Mouse (Mus musculus): Measurements from ENCODE around the gene Plekhb2.

Gene Plekhb2

DNA sequence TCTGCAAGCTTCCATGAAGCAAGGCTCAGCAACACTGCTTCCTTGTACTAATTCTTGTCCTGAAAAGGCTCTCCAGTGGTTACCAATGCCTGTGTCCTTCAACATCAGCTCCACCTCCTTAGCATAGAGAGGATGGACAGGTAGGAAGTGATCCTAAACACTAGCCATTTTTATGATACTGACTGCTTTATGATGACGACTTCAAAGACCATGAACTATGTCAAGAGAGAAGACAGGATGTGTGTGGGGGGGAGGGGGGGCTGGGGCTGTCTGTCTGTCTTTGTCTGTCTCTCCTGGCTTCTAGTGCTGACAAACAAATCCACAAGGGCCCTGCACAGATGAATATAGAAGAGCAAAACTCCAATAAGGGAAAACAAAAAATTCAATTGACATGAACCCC lies 18.4 kb upstream of the Plekhb2 start:
- DNase-seq (ENCODE audit: low spot score in 2 of 2), result no peak

DNA sequence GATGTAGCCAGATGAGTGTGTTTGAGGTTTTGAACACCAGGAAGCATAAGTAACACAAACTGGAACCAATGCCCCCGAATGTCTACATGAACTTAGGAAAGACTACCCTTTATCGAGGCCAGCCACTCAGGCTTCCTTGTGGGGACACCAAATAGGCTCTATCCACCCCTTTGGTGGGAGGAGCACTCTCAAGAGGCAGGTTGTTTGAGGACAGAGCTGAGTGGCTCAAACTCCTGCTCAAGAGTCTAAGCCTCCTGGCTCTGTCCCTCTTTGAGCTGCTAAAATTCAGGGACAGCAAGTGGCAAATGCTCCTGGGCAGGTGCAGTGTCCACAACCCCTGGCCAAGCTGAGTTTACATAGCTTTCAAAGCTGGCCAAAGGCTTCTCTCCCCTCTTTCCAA lies 14.9 kb upstream of the Plekhb2 start:
- no peak for DNase-seq (ENCODE audit: low spot score in 2 of 2)

DNA sequence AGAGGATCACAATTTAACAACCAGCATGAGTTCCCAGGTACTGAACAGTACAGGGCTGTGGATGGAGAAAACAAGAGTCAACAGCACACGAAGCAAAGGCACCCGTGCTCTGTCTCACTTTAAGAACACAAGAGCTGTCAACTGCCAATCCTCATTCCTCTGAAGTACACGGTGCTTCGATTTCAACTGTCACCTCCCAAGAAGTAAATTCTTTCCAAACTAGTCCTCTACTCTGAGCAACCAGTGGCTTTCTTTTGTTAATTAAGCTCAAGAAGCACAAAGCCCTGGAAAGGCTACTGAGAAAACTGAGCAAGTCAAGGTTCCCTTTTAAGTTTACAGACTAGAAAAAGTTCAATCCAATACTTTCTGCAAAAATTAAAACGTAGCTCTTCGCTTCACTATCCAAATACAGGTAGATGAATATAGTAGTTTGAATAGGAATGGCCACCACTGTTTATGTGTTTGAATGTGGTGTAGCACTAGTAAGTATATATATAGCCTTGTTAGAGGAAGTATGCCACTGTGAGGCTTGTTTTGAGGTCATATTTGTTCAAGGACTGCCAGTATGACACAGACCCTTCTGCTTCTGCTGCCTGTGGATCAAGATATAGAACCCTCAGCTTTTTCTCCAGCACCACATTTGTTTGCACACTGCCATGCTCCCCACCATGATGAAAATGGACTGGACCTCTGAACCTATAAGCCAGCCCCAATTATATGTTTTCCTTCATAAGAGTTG lies 11.7 kb upstream of the Plekhb2 start:
- no peak for DNase-seq (ENCODE audit: low spot score in 2 of 2)

DNA sequence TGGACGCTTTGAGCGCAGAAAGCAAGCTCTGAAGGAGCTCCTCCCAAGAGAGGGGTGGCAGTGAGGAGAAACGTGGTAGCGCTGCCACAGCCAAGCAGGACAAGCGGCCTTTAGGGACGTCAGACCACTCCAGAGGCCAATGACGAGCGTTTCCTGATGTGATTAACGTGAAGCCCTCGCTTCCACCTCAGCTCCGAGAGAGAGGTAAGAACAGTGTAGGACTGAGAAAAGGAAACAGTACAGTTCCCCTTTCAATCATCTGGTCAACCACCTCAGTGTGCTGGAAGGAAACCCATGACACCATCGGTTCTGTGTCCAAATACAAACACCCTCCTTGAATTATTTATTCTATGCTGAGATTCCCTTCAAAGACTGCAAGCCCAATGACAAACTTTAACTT lies 10.5 kb upstream of the Plekhb2 start:
- DNase-seq (ENCODE audit: low spot score in 2 of 2), result no peak

DNA sequence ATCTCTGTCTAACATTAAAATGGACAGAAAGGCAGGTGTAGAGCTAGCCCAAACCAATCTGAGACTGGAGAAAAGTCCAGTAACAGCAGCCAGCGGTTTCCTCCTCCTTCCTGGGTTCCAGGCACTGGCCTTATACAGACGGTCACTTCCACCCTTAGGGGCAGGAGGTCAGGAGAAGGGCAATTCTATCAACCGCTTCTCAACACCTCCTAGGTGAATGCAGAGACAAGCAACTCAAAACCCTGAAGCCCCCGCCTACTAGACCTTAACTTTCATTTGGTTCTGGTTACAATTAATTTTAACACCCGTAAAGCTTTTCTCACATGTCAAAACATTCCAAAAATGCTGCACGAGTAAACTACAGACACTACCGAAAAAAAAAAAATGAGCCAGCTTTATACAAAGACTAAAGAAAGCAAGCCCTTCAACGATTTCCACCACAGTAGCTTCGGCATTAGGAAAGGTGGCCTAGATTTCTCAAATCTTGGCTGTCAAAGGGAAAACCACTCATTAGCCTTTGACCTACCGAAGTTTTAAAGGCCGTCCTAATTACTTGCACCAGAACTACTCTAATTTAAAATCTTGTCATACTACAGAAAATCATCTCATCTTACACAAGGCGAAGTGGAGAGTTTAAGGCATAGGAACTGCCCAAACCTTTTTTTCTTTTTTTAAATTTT lies 7.9 kb upstream of the Plekhb2 start:
- DNase-seq (ENCODE audit: low spot score in 2 of 2), result no peak

DNA sequence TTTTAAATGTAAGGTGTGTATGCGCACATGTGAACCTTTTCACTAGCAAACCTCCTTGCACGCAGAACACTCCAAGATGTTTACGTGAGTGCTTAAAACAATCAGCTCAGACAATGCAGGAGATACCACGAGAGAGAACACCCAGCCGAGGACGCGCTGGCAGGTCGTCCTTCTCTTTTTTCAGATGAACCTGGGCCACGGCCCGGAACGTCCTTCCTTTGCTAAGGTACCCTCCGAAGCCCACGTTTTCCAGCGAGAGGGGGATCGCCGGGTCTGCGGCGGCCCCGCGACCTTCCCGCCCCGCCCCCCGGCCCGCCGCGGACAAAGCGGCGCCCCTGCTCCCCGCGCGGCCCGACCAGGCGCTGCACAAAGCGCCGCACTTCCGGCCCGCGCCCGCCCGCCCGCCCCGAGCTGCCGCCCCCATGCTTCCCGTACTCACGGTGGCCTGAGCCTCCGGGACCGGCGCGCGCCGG lies 7.4 kb upstream of the Plekhb2 start:
- peak in 1 of 2 experiments; percentile 33 for DNase-seq (ENCODE audit: low spot score in 2 of 2)

DNA sequence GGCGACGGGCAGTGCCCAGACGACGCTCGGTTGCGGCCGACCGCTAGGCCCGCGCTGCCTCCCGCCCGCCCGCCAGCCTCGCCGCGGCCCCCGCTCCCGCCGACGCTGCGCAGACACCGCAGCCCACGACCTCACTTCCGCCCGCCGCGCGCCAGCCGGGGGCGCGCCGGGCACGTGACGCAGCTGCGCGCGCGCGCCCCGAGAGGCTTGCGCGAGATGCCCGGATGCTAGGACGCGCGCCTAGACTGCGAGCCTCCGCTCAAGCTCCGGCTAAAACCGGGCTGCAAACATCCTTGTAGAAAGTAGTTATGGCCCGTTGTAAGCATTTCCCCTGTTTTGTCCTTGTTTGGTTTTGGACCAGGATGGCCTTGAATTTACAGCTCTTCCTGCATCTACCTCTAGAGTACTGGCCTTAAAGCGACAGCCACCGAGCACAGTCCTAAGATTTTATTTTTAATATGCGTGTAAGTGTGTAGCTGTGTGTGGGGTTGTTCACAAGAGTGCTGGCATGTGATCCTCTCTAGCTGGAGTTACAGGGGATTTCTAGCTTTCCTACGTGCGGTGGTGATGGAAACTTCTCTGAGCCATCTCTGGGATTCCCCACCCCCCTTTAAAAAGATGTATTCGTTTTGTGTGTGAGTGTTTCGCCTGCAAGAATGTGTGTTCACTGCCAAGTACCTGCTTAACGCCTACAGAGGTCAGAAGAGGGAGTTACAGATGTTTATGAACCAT lies 6.7 kb upstream of the Plekhb2 start, which contains the start of gene Fam168b:
TSS of gene Fam168b (minus strand) at position 179 of the 732 bp plus-strand sequence.
- DNase-seq (ENCODE audit: low spot score in 2 of 2), result peak; percentile 81 to 84

DNA sequence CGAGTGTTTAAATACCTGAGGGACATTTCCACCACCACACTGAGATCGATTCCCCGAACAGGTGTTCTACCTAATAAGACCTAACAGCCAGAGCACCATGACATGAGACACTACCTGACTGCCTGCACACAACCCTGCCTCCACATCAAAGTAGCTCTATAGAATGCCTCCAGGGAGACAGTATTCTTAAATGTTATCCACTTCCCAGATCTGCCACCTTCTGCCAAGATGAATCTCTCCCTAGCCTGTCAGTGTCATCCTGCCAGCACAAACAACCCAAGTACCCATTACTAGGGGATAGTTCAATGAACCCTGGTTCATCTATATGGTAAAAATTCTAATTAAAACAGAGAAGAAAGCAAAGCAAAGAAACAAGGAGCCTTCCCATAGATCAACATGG lies 2.7 kb upstream of the Plekhb2 start:
- DNase-seq (ENCODE audit: low spot score in 2 of 2), result no peak

DNA sequence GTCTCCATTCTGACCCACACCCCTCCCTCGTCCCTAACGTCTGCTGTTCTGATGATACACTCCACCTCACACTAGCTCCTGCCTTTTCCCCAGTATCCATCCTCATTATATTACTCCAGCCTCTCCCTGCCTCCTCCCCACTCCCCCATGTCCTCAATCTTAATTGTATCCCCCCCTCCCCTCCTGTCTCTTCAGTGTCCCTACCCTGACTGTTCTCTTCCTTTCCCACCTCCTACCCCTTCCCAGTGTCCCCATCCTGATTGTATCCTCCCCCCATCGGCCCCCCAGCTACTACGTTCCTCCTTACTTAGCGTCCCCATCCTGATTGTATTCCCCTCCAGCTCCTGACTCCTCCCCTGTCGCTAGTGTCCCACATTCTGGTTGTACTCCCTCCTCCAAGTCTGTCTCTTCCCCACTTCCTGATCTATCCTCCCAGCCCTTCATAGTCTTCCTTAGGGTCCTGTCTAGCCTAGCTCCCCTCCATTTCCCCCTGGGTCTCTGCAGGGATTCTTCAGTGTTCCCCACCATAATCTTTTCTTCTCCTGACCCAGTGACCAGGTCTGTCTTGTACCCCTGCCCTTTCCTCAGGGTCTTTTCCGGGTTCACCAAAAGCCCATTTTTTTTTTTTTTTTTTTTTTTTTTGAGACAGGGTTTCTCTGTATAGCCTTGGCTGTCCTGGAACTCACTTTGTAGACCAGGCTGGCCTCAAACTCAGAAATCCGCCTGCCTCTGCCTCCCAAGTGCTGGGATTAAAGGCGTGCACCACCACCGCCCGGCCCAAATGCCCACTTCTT lies 764 bp downstream of the Plekhb2 start:
- DNase-seq (ENCODE audit: low spot score in 2 of 2), result no peak

DNA sequence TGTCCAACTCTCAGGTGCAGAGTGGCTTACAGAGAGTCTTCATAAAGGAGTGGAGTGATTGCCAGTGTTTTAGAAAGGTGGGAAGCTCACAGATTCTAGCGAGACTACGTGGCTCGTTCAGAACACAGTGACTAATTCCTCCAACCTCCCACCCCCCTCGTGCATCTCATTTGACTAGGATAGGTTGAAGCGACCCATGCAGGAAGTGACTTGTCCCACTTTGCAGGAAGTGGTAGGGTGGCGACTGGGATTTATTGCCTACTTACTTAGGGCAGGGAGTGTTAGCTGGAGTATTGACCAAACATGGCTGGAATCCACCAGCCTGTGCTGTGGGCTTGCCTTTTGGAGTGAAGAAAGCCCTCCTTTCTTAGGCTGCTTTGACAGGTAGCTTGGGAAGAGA lies 1.8 kb downstream of the Plekhb2 start:
- DNase-seq (ENCODE audit: low spot score in 2 of 2), result peak; percentile 61 to 74

DNA sequence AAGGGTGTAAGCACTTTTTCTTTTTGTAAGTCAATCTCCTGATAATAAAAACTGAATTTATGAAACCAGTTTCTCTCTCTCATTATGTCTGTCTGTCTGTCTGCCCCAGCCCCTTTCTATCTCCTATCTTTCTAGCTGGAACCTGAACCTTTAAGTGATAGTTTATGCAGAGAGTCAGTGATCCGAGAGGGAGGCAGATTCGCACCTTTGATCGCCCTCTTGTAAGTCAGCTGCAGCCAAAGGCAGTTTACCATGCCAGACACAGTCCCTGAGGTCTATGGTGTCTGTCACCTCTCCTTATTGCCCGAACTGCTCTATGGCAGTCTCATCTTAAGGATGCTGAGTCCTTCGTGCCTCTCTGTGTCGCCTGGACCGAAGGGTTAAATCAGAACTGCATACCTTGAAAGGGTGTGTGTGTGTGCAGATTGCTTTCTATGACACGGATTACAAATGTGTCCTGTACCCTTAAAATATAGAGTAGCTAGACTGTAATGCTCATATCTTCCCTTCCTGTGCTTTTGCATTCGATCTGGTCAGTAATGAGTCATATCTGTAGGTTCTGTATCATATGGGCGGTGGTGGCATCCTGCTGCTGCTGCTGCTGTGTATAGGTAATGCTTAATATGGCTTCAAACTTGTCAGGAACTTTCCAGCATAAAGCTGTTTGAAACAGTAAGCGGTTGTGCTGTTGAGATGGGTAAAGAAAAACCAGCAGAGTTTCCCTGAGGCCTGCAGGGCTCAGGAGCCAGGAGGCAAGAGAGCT lies 2.5 kb downstream of the Plekhb2 start:
- DNase-seq (ENCODE audit: low spot score in 2 of 2), result no peak

DNA sequence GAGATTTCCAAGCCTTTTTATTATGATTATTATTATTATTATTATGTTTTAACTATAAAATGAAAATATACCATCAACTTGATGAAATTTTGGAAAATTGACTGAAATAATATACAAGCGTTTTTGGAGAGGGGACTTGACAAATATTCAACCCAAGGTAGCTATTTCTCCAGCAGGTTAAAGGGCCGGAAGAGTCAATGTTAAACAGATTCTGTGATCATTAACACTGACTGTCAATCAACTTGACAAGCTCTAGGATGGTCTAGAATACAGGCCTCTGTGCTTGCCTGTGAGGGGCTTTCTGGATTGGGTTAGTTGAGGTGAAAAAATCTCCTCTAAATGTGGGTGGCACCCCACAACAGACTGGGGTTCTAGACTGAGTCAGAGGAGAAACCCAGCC lies 4.0 kb downstream of the Plekhb2 start:
- DNase-seq (ENCODE audit: low spot score in 2 of 2), result no peak

DNA sequence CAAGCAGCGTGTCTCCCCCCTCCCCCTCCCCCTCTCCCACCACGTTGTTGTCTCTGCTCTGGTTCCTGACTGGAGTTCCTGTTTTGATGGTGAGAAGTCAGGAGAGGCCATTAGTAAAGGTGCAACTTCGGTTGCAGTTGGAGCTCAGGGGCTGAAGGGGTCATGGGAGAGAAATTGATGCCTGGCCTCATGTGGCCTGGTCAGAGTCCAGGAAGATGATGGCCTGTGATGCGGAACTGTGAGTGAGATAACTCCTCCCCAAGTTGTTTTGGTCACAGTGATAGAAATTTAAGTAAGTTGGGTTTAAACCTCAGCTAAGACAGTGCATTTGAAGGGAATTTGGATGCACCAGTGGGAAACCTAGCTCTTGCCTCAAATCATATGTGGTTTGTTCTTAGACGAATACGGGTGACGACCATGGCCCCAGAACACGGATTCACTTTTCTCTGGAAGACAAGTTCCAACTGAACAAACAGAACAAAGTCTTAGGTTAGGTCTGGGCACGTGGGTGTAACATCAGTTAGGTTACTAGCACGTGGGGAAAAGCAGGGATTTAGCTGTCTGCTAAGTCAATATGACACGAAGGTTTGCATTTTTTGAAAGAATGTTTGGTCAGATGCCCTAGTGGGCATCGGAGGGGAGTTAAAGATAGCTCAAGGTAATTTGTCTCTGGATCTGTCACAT lies 5.4 kb downstream of the Plekhb2 start:
- DNase-seq (ENCODE audit: low spot score in 2 of 2), result no peak

DNA sequence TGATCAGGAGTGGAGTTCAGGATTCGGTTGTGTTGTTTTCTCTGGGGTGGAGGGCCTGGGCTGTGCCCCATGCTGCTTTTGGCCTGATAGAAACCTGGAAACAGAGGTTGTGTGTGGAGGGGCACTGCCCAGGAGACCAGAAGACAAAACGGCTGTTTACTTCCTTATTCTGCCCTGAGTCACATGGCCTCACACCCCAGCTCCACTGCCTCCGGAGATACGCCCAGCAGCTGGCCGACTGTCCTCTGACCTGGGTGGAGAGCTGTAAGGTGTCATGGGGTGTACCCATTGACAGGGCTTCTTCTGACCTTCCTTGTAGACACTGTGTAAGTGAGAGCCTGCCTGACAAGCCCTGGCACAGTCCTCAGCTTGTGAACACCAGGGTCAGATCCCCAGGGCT lies 8.9 kb downstream of the Plekhb2 start:
- DNase-seq (ENCODE audit: low spot score in 2 of 2), result peak; percentile 23 to 28

DNA sequence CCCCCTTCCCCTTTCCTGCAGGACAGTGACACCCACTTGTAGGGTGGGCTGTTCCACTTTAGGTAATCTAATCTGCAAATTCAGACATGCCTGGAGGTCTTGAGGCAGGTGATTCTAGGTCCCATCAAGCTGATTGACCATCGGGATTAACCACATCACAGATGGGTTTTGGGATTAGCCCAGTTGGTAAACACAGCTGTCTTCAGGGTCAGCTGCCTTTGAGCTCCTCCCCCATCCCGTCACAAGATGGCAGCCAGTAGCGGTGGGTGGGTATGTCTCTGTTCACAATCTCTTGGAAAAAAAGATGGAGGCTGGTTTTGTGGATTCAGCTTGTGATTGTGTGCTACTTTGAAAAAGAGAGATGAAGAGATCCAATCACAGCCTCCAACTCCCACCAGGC lies 10.0 kb downstream of the Plekhb2 start:
- no peak for DNase-seq (ENCODE audit: low spot score in 2 of 2)

DNA sequence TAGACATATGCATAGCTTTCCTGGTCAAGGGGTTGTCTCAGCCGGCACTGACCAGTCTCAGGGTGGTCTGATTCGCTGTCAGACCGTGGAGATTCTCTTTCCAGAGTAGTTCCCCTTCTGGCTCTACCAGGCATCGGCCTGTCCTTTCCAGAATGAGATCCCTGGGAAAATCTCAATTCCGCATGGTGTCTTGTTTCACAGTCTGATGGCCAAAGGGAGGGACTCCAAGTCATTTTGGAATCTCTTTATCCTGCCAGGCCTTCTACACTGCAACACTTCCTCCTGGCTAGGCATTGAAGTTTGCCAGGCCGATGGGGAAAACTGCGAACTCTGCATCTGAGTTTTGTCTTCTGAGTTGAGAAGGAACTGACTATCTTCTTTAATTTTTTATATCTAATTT lies 10.4 kb downstream of the Plekhb2 start:
- no peak for DNase-seq (ENCODE audit: low spot score in 2 of 2)

DNA sequence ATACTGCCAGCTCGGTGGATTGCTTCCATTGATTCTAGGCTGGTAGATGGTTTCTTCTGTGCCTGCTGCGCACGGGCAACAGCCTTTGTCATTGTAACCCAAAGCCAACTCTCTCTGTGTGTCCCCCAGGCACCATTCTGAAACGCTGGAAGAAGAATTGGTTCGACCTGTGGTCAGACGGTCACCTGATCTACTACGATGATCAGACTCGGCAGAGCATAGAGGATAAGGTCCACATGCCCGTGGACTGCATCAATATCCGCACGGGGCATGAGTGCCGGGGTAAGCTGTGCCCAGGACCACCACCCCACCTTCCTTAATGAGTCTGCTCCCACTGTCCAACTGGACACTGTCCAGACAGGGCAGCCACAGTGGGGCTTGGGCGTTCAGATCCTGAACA lies 13.1 kb downstream of the Plekhb2 start:
- DNase-seq (ENCODE audit: low spot score in 2 of 2), result no peak

DNA sequence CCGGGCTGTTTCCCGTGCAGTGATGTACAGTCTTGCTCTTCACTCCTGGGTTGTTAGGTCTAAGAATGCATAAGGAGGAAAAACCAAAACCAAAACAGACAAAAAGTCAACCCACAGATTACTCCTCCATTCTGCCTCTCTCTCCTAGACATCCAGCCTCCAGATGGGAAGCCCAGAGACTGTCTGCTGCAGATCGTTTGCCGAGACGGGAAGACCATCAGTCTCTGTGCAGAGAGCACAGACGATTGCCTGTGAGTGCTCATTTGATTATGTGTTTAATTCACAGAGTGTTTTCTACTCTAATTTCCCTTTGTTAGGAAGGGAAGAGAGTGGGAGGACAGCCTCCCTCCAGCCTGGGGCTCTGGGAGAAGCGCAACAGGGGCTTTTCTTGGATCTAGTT lies 13.5 kb downstream of the Plekhb2 start:
- DNase-seq (ENCODE audit: low spot score in 2 of 2), result no peak

DNA sequence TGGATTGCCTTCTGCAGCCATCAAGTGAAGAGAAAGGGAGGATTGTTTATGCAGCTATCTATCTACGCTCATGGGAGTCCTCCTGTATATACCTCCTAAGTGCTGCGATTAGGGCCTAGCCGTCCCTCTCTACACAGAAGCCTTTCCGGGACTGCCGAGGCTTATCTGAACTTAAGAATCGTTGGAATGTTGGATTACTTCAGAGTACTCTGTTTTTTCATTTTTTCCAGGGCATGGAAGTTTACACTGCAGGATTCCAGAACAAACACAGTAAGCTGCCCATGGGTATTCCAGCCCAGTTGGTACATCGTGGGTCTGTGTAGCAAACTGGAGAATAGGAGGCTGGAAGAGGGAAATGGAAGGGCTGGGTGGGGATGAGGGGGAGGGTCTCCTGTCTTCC lies 14.5 kb downstream of the Plekhb2 start:
- no peak for DNase-seq (ENCODE audit: low spot score in 2 of 2)

DNA sequence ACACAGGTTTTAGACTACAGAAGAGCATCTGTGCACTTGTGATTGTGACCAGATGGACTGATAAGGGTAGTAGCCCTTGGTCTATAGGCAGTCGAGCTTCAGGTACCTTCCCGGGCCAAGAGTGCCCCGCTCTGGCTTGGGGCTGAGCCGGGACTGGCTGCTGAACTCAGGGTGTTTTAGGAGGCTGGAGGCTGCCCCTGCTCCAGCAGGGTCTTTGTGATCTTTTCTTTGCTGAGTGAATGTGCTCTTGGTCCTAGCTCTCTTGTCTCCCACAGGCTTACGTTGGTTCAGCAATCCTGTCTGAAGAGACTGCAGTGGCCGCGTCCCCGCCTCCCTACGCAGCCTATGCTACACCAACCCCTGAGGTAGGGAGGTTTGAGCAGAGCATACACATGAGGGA lies 16.1 kb downstream of the Plekhb2 start:
- DNase-seq (ENCODE audit: low spot score in 2 of 2), result no peak

Measured in urinary bladder, postnatal 36 days (tissue).